Mouse (Mus musculus): ENCODE measurements at regions not wholly inside any gene's neighbourhood (a gene's known extent, or its start where the extent isn't known, plus 50 kb on each side); places are given as distances from the start of the nearest gene placed in this dataset.

GRCm38 (mm10) chr14:100366234-100366864, 81.9 kb upstream of the Klf12 start:
- TF ChIP-seq CTCF (conservative IDR thresholded peaks at IDR 0.05; ENCODE audit: low read length) (no peak), POU5F1 (IDR thresholded peaks at IDR 0.05; ENCODE audit: borderline replicate concordance, low read length) (no peak), NANOG (IDR thresholded peaks at IDR 0.05; ENCODE audit: borderline replicate concordance, low read length) (no peak)
